Mouse (Mus musculus) mammary gland, adult 2 months (tissue): ENCODE results near the gene Ift22. TPM values are rescaled to one million over a fixed set of nuclear protein-coding genes. Genes with fewer than 3 reads are reported as not detected.

ENCODE experiments used
- polyA plus RNA-seq: library from polyadenylated mRNA; depleted of rRNA; stranded (reverse); fragments of >200 nt; gene quantifications from 2 replicates; pipeline ENCODE4 v1.2.3, GENCODE M21; 2012; ENCODE audit warnings: low replicate concordance; rRNA removed

Ift22 gene
- polyA plus RNA-seq: 8.6 and 14.3 TPM in 2 replicates

GRCm38 (mm10) chr5:136907991-136908857 is at the start of gene Ift22:
Gene Ift22, plus strand, starts transcription at chr5:136908150.

GRCm38 (mm10) chr5:136882788-136883439 is 25.0 kb upstream of the Ift22 start, which contains the start of gene Col26a1:
Gene Col26a1, minus strand, starts transcription at chr5:136883209.

GRCm38 (mm10) chr5:136953015-136953414 is 45.1 kb downstream of the Ift22 start, which contains the start of gene Fis1:
Gene Fis1, plus strand, starts transcription at chr5:136953275.

Other genes with a start within 250 kb of the Ift22 start
- 0.20 TPM in 1 of 2 replicates, not detected in the other for gene Myl10, start 215.0 kb upstream of the Ift22 start, polyA plus RNA-seq
- 1.4 and 1.6 TPM in 2 replicates for gene Col26a1, start 24.9 kb upstream of the Ift22 start, polyA plus RNA-seq
- gene Fis1, start 45.1 kb downstream of the Ift22 start, polyA plus RNA-seq: 140 and 194 TPM in 2 replicates
- 23.5 and 26.0 TPM in 2 replicates for gene Cldn15, start 58.5 kb downstream of the Ift22 start, polyA plus RNA-seq
- 72.8 and 79.7 TPM in 2 replicates for gene Plod3, start 78.9 kb downstream of the Ift22 start, polyA plus RNA-seq
- 80.0 and 135 TPM in 2 replicates for gene Znhit1, start 79.9 kb downstream of the Ift22 start, polyA plus RNA-seq
- not detected in 2 replicates for gene Vgf, start 118.2 kb downstream of the Ift22 start, polyA plus RNA-seq
- 48.3 and 50.1 TPM in 2 replicates for gene Ap1s1, start 138.0 kb downstream of the Ift22 start, polyA plus RNA-seq
- 3.0 and 4.1 TPM in 2 replicates for gene Serpine1, start 164.1 kb downstream of the Ift22 start, polyA plus RNA-seq
- 8.4 and 26.4 TPM in 2 replicates for gene Trim56, start 208.1 kb downstream of the Ift22 start, polyA plus RNA-seq
- gene Muc3, start 241.2 kb downstream of the Ift22 start, polyA plus RNA-seq: not detected in 2 replicates